Mouse (Mus musculus): Measurements from ENCODE around the gene Rasl12.

The Rasl12 gene

DNA sequence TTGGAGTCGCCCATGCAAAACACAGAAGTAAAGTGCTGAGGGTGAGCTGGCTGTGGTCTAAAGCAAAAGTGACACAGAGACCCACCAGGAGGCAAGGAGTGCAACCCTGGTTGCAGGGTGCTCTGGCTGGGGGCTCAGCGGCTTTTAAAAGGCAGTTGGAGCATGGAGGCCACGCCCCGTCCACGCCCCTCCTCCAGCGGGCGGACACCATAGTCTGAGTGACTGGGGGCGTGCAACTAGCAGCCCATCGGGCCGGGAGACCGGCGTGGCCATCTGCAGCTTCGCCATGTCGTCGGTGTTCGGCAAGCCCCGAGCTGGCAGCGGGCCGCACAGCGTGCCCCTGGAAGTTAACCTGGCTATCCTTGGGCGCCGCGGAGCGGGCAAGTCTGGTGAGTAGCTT, at the start of gene Rasl12:
TSS of gene Rasl12 (plus strand) at position 228 of the 400 bp plus-strand sequence.
- peak; percentile 23 for DNase-seq

GRCm38 (mm10) chr9:65353251-65353650, 45.1 kb upstream of the Rasl12 start:
- no peak for DNase-seq

- DNase-seq, result no peak
Measured at GRCm38 (mm10) chr9:65356561-65356960, 41.7 kb upstream of the Rasl12 start.

DNA sequence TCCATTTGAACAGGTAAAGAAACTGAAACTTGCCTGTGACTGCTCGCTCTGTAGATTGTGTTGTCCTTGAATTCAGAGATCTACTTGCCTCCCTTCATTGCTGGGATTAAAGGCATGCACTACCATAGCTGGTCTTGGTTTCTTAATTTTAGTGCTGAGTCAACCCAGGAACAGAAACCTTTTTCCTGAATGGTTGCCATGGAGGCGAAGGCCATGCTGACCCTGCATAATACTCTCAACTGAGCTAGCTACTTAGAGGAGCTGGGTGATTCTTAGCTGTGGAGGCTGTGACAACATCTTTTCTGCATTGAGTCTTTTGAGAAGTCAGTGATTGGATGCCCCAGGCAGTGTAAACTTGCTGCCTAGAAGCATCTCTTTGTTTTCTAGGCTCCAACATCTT, 41.3 kb upstream of the Rasl12 start:
- DNase-seq, result no peak

GRCm38 (mm10) chr9:65358956-65359480, 39.3 kb upstream of the Rasl12 start:
- no peak for DNase-seq

DNA sequence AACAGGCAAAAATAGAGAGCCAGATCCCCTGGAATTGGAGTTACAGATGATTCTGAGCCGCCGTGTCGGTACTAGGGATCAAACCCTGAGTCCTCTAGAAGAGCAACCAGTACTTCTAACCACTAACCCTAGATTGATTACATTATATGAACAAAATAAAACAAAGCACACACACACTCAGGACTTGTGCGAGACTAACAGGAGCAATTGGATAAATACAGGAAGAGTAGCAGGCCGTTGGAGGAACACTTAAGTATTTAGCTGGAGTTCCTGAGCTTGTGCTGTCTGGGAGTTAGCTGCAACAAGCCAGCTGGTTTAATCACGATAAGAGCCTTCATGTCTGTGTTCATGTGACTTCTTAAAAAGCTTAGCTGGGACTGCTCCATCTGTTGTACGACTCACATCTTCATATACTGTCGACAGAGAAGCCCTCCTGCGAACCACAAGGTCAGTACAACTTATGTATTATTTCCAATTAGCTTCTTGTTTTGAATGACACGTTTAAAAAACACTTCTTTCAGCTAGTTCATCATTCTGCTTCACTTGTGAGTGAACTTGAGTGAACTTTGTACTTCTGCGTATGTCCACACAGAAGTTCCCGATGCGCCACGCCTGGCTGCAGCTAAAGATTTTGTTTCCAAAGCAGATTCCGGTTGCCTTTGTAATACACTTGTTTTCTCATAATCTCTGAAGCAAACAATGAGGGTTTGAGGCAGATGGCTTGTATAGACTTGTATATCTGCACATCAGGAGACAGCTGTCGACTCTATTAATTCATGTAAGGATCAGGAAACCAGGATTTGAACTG, 37.5 kb upstream of the Rasl12 start, which contains the start of gene Ubap1l:
TSS of gene Ubap1l (plus strand) at position 401 of the 808 bp plus-strand sequence.
- DNase-seq, result no peak

GRCm38 (mm10) chr9:65363684-65364083, 34.6 kb upstream of the Rasl12 start:
- no peak for DNase-seq

- no peak for DNase-seq
Measured at GRCm38 (mm10) chr9:65365721-65366120, 32.6 kb upstream of the Rasl12 start.

GRCm38 (mm10) chr9:65371756-65372155, 26.6 kb upstream of the Rasl12 start:
- DNase-seq, result no peak

- DNase-seq, result peak; percentile 12
Measured at GRCm38 (mm10) chr9:65372449-65372848, 25.9 kb upstream of the Rasl12 start.

GRCm38 (mm10) chr9:65374468-65375162, 23.7 kb upstream of the Rasl12 start:
- DNase-seq, result no peak

DNA sequence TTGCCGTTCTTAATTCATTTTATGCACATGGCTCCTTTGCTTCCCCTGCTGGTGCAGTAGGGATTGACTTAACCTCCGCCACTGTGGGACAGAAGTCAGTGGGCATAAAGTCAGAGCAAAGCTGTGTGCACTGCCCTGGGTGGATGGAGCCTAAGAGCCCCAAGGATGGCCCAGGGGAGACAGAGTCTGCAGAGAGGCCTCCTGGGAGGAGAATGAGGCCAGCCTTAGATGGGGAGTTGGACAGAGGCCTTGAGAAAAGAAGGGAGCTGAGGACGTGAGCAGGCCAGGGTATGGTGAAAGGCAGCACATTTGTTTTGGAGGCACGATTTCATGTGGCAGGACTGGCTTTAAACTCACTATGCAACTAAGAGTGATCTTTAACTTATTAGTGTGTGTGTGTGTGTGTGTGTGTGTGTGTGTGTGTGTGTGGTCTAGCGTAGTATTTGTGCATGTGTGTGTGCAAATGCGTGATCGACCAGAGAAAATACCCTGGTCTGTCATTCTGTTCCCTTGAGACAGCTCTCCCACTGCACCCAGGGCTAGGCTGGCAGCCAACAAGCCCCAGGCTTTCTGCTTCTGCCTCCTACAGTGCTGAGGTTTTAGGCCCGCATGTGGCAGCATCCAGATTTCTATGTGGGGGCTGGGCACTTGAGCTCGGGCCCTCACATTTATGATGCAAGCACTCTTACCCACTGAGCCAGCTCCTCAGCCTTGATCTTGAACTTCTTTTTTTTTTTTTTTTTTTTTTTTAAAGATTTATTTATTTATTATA, 23.0 kb upstream of the Rasl12 start:
- no peak for DNase-seq

DNA sequence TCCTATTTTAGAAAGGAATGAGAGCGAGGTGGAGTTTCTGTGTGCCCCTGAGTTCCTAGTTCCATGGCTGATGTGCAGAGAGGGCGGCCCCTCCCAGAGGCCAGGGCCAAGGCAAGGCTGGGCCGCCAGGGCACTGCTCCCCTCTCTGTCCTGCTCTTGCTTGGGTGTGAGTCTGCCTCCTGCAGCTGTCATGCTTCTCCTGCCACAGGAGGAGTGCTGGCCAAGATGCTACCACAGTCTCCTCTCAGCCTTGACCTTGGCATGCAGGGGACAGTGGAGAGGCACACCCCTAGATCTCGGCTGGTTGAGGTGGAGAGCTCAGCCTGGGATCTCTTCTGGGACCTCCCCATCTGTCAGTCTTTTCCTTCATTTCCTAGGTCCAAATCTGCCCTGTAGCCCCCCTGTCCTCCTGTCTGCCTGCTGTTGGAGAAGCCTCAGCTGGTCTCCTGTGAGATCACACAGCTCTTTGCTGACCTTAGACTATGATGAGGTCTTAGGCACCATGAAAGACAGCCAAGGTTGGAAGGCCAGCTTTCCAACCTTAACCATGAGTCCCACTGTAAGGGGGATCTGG, 17.2 kb upstream of the Rasl12 start:
- no peak for DNase-seq

GRCm38 (mm10) chr9:65382031-65382750, 16.1 kb upstream of the Rasl12 start:
- DNase-seq, result no peak

DNA sequence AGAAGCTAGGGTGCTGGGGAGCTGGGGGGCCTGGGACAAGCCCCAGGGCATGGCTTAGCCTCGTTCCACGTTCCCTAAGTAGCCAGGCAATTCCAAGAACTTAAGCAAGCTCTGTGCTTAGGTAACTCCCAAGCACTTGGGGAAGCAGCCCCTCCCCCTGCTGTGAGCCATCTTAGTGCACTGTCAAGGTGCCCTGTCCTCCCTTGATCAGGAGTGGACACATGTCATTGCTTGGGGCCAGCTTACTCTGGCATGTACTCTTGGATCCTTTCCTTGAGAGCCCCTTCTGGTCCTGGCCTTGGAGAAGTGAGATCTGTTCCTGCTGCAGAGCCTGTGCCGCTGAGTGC, 15.6 kb upstream of the Rasl12 start:
- DNase-seq, result no peak

DNA sequence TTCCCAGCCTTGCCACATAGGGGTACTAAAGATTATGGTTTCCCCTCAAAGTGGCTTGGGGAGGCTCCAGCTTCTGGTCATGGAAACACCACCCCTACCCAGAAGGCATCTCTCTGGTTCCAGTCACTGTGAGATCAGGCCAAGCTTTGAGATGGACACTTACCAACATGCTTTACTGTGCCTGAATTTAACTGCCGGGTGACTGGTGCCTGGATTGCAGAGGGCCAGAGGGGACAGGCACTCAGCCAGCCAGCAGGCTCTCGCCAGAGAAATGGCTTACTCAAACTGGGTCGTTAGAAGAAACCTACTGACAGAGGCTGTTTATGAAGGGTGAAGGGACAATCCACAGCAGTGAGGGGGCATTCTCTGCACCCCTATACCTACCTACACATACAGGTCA, 14.0 kb upstream of the Rasl12 start:
- no peak for DNase-seq

DNA sequence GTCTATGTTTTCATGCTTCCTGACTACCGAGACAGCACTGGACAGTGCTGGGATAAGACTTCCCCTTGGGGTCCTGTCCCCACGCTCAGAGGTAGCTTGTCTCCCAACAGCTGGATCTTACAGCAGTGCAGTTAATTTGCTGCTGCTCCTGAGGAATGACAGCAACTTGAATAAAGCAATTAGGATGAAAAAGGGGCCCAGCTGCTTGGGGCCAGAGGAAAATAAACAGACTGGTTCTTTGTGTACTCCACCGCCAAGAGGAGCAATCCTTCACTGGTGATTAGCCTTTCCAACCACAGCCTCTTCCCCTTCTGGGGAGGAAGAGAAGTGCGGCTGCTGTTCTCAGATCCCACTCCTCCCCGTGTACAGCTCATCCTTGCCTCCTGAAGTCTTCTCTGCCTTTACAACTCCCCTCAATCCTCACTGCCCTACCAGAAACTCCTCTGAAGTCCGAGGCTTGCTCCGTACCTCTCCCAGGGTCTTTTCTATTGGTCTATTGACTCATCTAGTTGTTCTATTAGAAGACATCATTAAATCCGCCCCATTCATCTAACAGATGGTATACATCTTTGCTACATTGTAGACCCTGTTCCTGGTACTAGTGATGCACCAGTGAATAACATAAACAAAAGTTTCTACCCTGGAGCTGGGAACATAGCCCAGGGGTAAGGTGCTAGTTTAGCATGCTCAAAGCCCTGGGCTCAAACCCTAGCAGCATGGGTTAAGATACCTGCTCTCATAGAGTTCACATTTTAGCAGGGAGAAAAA, 11.7 kb upstream of the Rasl12 start:
- no peak for DNase-seq

GRCm38 (mm10) chr9:65390752-65391612, 7.3 kb upstream of the Rasl12 start:
- DNase-seq, result no peak

- DNase-seq, result no peak
Measured at GRCm38 (mm10) chr9:65391613-65391964, 6.7 kb upstream of the Rasl12 start, which contains the start of gene Kbtbd13. TSS of gene Kbtbd13 (minus strand) at chr9:65391652.

GRCm38 (mm10) chr9:65392638-65393364, 5.5 kb upstream of the Rasl12 start:
- DNase-seq, result peak; percentile 39

Data from cerebellum, adult 8-10 months (tissue).